Mouse (Mus musculus): ENCODE data around the gene Mthfsd.

- TF ChIP-seq ZC3H11A (IDR thresholded peaks at IDR 0.05; ENCODE audit: borderline replicate concordance, low read depth, low read length) (no peak), HCFC1 (IDR thresholded peaks at IDR 0.05; ENCODE audit: borderline replicate concordance, insufficient read depth, low read length) (no peak), CHD2 (IDR thresholded peaks at IDR 0.05; ENCODE audit: low read depth, low read length) (no peak), ZNF384 (IDR thresholded peaks at IDR 0.05; ENCODE audit: low read depth, low read length) (no peak)
These were observed 26.8 kb downstream of the Mthfsd start for GRCm38 (mm10) chr8:121081398-121081797.
